Mouse (Mus musculus): ENCODE measurements around the gene 4930404N11Rik. TPM values are rescaled to one million over a fixed set of nuclear protein-coding genes. Genes with fewer than 3 reads are reported as not detected.

The 4930404N11Rik gene
- polyA plus RNA-seq, 1 experiment from 2014 or later = 0.79 TPM

- no peak overlapping the region for H3K27ac ChIP-seq
Observed at GRCm38 (mm10) chr10:81392270-81392669, 26.7 kb upstream of the 4930404N11Rik start.

DNA sequence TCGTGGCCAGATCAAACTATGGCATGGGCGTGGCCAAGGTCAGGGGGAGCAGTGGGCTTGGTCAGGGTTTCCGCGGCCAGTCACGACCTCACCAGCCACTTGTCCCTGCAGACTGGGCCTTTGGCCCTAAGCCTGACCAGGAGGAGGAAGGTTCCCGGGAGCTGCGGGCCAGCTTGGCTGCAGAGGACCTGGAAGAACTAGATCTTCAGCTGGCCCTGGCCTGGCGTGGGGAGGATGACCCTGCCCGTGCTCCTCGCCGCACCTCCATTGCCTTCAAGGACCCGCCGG is 25.0 kb upstream of the 4930404N11Rik start:
- Histone ChIP-seq H3K4me1 (replicated peaks) (peaks cover 24% of the 10 kb centered on the region), H3K9me3 (no peaks in the 10 kb centered on the region), H3K36me3 (peaks cover 48% of the 10 kb centered on the region), H3K4me2 (no peak overlapping the region), H3K4me3 (replicated peaks) (no peak overlapping the region), H3K27ac (no peak overlapping the region), H3K9ac (replicated peaks) (no peak overlapping the region), H3K27me3 (no peaks in the 10 kb centered on the region)
- 87% methylated on average over 13 of the region's 13 CpGs for WGBS
- no peak for ATAC-seq (ENCODE audit: insufficient number of reproducible peaks, insufficient read depth, low FRiP score, low TSS enrichment, low read depth)

More at GRCm38 (mm10) chr10:81392270-81392669, 26.7 kb upstream of the 4930404N11Rik start:
- no peaks in the 10 kb centered on the region for H3K9me3 ChIP-seq
- WGBS = 86% methylated on average over 6 of the region's 6 CpGs
- H3K4me2 ChIP-seq = no peak overlapping the region
- H3K9ac ChIP-seq (replicated peaks) = 0 out of 2 replicates have a peak overlapping the region, but pooled peaks have one; percentile 56
- H3K4me1 ChIP-seq (replicated peaks) = peaks cover 27% of the 10 kb centered on the region
- ATAC-seq (ENCODE audit: insufficient number of reproducible peaks, insufficient read depth, low FRiP score, low TSS enrichment, low read depth) = no peak
- H3K36me3 ChIP-seq = peaks cover 35% of the 10 kb centered on the region
- H3K4me3 ChIP-seq (replicated peaks) = no peak overlapping the region
- H3K27me3 ChIP-seq = no peaks in the 10 kb centered on the region

GRCm38 (mm10) chr10:81389801-81390677 is 24.4 kb upstream of the 4930404N11Rik start:
- Histone ChIP-seq H3K9ac (replicated peaks) (no peak overlapping the region), H3K9me3 (no peaks in the 10 kb centered on the region), H3K4me3 (replicated peaks) (no peak overlapping the region), H3K36me3 (peaks cover 50% of the 10 kb centered on the region), H3K27ac (no peak overlapping the region), H3K27me3 (no peaks in the 10 kb centered on the region), H3K4me1 (replicated peaks) (peaks cover 30% of the 10 kb centered on the region), H3K4me2 (no peak overlapping the region)
- no peak for ATAC-seq (ENCODE audit: insufficient number of reproducible peaks, insufficient read depth, low FRiP score, low TSS enrichment, low read depth)
- 63% methylated on average over 23 of the region's 23 CpGs for WGBS

GRCm38 (mm10) chr10:81389373-81389772 is 23.8 kb upstream of the 4930404N11Rik start:
- Histone ChIP-seq H3K9ac (replicated peaks) (no peak overlapping the region), H3K27ac (no peak overlapping the region; the same call in 1 of the 2 replicates), H3K4me1 (replicated peaks) (peaks cover 33% of the 10 kb centered on the region), H3K4me3 (replicated peaks) (no peak overlapping the region), H3K9me3 (no peaks in the 10 kb centered on the region), H3K27me3 (no peaks in the 10 kb centered on the region), H3K4me2 (no peak overlapping the region), H3K36me3 (peaks cover 50% of the 10 kb centered on the region)
- ATAC-seq (ENCODE audit: insufficient number of reproducible peaks, insufficient read depth, low FRiP score, low TSS enrichment, low read depth) = no peak
- WGBS = 66% methylated on average over 3 of the region's 3 CpGs

DNA sequence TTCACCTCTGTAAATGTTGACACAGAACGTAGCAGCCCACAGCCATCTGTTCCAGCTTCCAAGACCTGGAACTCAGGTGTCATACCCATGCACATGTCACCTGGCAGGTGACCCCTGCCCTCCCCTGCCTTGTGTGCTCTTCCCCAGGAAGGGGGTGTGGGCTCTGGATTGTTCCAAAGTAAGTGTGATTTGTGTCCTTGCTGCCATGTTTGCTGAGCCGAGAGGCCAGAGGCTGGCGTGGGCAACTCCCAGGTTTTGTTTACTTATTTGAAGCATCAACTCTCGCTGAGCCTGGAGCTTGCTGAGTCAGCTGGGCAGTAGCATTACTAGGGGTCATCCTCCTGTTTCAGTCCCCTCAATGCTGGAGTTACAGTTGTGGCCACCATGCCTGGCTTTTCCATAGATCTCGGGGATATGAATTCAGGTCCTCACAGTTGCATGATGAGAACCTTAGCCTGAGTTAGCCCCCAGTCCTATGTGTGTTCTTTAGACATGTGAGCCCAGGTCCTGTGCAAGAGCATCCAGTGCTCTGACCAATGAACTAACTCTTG is 23.0 kb upstream of the 4930404N11Rik start, which contains the start of gene Gm48552:
Gene Gm48552, plus strand, starts transcription at position 501 of the 551 bp plus-strand sequence.
- H3K36me3 ChIP-seq = peaks cover 50% of the 10 kb centered on the region
- no peak within 1 kb of the TSS; the same call in 1 of the 2 replicates for H3K27ac ChIP-seq
- H3K9me3 ChIP-seq = no peaks in the 10 kb centered on the region
- no peak within 1 kb of the TSS for H3K9ac ChIP-seq (replicated peaks)
- ATAC-seq (ENCODE audit: insufficient number of reproducible peaks, insufficient read depth, low FRiP score, low TSS enrichment, low read depth) = no peak
- 82% methylated on average over 5 of the region's 5 CpGs for WGBS
- H3K4me1 ChIP-seq (replicated peaks) = peaks cover 30% of the 10 kb centered on the region
- no peaks in the 10 kb centered on the region for H3K27me3 ChIP-seq
- no peak within 1 kb of the TSS; the same call in 1 of the 2 replicates for H3K4me3 ChIP-seq (replicated peaks)
- H3K4me2 ChIP-seq = no peak within 1 kb of the TSS

DNA sequence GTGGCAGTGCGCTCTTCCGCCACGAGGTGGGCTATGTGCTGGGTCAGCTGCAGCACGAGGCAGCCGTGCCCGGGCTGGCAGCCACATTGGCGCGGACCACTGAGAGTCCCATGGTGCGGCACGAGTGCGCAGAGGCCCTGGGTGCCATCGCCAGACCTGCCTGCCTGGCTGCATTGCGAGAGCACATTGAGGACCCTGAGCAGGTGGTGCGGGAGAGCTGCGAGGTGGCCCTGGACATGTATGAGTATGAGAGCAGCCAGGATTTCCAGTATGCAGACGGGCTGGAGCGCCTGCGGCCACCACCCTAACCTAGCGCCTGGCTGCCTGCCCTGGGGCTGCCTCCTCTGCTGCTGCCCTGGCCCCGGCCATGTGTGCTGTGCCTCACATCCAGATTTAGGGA is 22.1 kb upstream of the 4930404N11Rik start:
- Histone ChIP-seq H3K27ac (no peak overlapping the region), H3K4me3 (replicated peaks) (no peak overlapping the region; the same call in 1 of the 2 replicates), H3K9me3 (no peaks in the 10 kb centered on the region), H3K4me2 (no peak overlapping the region), H3K27me3 (no peaks in the 10 kb centered on the region), H3K9ac (replicated peaks) (no peak overlapping the region), H3K4me1 (replicated peaks) (peaks cover 22% of the 10 kb centered on the region), H3K36me3 (peaks cover 50% of the 10 kb centered on the region)
- 92% methylated on average over 20 of the region's 20 CpGs for WGBS
- ATAC-seq (ENCODE audit: insufficient number of reproducible peaks, insufficient read depth, low FRiP score, low TSS enrichment, low read depth) = no peak

- H3K4me3 ChIP-seq (replicated peaks) = peak overlapping the region; percentile 92
- peak overlapping the region; percentile 84 for H3K4me2 ChIP-seq
Observed at GRCm38 (mm10) chr10:81385603-81386306, 20.1 kb upstream of the 4930404N11Rik start.

DNA sequence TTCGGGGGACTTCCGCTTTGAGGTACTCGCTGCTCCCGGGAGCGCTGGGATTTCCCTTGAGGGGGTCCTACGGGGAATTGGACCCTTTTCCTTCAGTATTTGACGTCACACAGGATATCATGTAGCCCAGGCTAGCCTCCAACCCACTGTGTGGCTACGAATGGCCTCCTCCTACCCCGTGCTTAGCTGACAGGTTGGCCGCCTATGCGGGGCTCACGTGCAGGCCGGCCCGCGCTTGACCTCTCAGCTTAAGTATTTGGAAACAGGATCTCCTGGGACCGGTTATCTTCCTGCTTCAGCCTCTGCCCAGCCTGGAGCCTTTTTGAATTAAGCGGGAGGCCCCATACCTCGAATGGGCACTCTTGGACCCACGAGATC is 19.0 kb upstream of the 4930404N11Rik start:
- H3K27ac ChIP-seq = peak overlapping the region; percentile 79
- H3K9me3 ChIP-seq = no peaks in the 10 kb centered on the region
- H3K4me1 ChIP-seq (replicated peaks) = peaks cover 13% of the 10 kb centered on the region
- ATAC-seq (ENCODE audit: insufficient number of reproducible peaks, insufficient read depth, low FRiP score, low TSS enrichment, low read depth) = no peak; the same call in 1 of the 2 replicates
- peaks cover 41% of the 10 kb centered on the region for H3K36me3 ChIP-seq
- H3K27me3 ChIP-seq = no peaks in the 10 kb centered on the region
- H3K4me3 ChIP-seq (replicated peaks) = peak overlapping the region; percentile 92
- peak overlapping the region; percentile 84 for H3K4me2 ChIP-seq
- peak overlapping the region; percentile 85 for H3K9ac ChIP-seq (replicated peaks)
- WGBS = under 1% methylated on average over 19 of the region's 19 CpGs

More at GRCm38 (mm10) chr10:81385603-81386306, 20.1 kb upstream of the 4930404N11Rik start:
- Histone ChIP-seq H3K27ac (no peak overlapping the region), H3K9ac (replicated peaks) (no peak overlapping the region), H3K36me3 (peaks cover 46% of the 10 kb centered on the region), H3K27me3 (no peaks in the 10 kb centered on the region), H3K9me3 (no peaks in the 10 kb centered on the region), H3K4me1 (replicated peaks) (peaks cover 18% of the 10 kb centered on the region)
- ATAC-seq (ENCODE audit: insufficient number of reproducible peaks, insufficient read depth, low FRiP score, low TSS enrichment, low read depth) = no peak
- WGBS = 85% methylated on average over 22 of the region's 22 CpGs

- ATAC-seq (ENCODE audit: insufficient number of reproducible peaks, insufficient read depth, low FRiP score, low TSS enrichment, low read depth) = peak; percentile 90
- H3K4me1 ChIP-seq (replicated peaks) = peaks cover 16% of the 10 kb centered on the region
- peak within 1 kb of the TSS; percentile 84 for H3K4me2 ChIP-seq
- H3K4me3 ChIP-seq (replicated peaks) = peak within 1 kb of the TSS; percentile 92
- H3K9ac ChIP-seq (replicated peaks) = peak within 1 kb of the TSS; percentile 85
- peaks cover 35% of the 10 kb centered on the region for H3K36me3 ChIP-seq
- WGBS = 8% methylated on average over 54 of the region's 54 CpGs
- H3K27ac ChIP-seq = peak within 1 kb of the TSS; percentile 79
- no peaks in the 10 kb centered on the region for H3K27me3 ChIP-seq
- no peaks in the 10 kb centered on the region for H3K9me3 ChIP-seq
Observed at GRCm38 (mm10) chr10:81383802-81384604, 18.4 kb upstream of the 4930404N11Rik start, which contains the start of the genes Dohh and Gm48551. Gene Dohh (plus strand): TSS chr10:81384428. Gene Gm48551 (plus strand): TSS chr10:81384466.

- no peaks in the 10 kb centered on the region for H3K27me3 ChIP-seq
- H3K27ac ChIP-seq = 0 out of 2 replicates have a peak overlapping the region, but pooled peaks have one; percentile 7
- H3K9ac ChIP-seq (replicated peaks) = no peak overlapping the region
- H3K4me1 ChIP-seq (replicated peaks) = peaks cover 21% of the 10 kb centered on the region
- no peaks in the 10 kb centered on the region for H3K9me3 ChIP-seq
- no peak for ATAC-seq (ENCODE audit: insufficient number of reproducible peaks, insufficient read depth, low FRiP score, low TSS enrichment, low read depth)
- H3K36me3 ChIP-seq = peaks cover 16% of the 10 kb centered on the region
- H3K4me3 ChIP-seq (replicated peaks) = no peak overlapping the region
- no peak overlapping the region for H3K4me2 ChIP-seq
- 88% methylated on average over 5 of the region's 5 CpGs for WGBS
Observed at GRCm38 (mm10) chr10:81382039-81382438, 16.4 kb upstream of the 4930404N11Rik start.

Data from limb, embryonic 12.5 days (tissue).